Mouse (Mus musculus): ENCODE results near the gene Rbbp6. TPM values are rescaled to one million over a fixed set of nuclear protein-coding genes. Genes with fewer than 3 reads are reported as not detected.

Gene Rbbp6
- polyA plus RNA-seq, 1 experiment from 2014 or later = 18.3 TPM

GRCm38 (mm10) chr7:123004442-123004841 is 39.0 kb downstream of the Rbbp6 start:
- Histone ChIP-seq H3K9ac (replicated peaks; ENCODE audit: low read depth) (no peak overlapping the region), H3K27me3 (replicated peaks; ENCODE audit: insufficient read depth, low read length) (no peaks in the 10 kb centered on the region), H3K4me2 (replicated peaks; ENCODE audit: low read depth, low read length) (no peak overlapping the region), H3K4me3 (ENCODE audit: low read depth, low read length) (no peak overlapping the region), H3K9me3 (ENCODE audit: low read length) (no peaks in the 10 kb centered on the region), H3K4me1 (ENCODE audit: insufficient read depth, low read depth, low read length) (no peaks in the 10 kb centered on the region), H3K27ac (ENCODE audit: low read length) (no peak overlapping the region), H3K36me3 (ENCODE audit: insufficient read depth, low read length) (peaks cover 23% of the 10 kb centered on the region; the same call in 1 of the 2 replicates)
- no peak for TF ChIP-seq CTCF (IDR thresholded peaks at IDR 0.05)
- no peak for TF ChIP-seq EP300 (IDR thresholded peaks at IDR 0.05)
- WGBS = 92% methylated on average over 5 of the region's 5 CpGs
- no peak for DNase-seq (ENCODE audit: low spot score)
- no peak for ATAC-seq

- no peak for ATAC-seq
- TF ChIP-seq CTCF (IDR thresholded peaks at IDR 0.05) (no peak), EP300 (IDR thresholded peaks at IDR 0.05) (no peak)
- H3K36me3 ChIP-seq (ENCODE audit: insufficient read depth, low read length) = peaks cover 16% of the 10 kb centered on the region; the same call in 1 of the 2 replicates
- H3K4me3 ChIP-seq (ENCODE audit: low read depth, low read length) = no peak overlapping the region
- WGBS = 54% methylated on average over 2 of the region's 2 CpGs
- H3K27ac ChIP-seq (ENCODE audit: low read length) = no peak overlapping the region
- no peak for DNase-seq (ENCODE audit: low spot score)
- no peaks in the 10 kb centered on the region for H3K27me3 ChIP-seq (replicated peaks; ENCODE audit: insufficient read depth, low read length)
- no peak overlapping the region for H3K4me2 ChIP-seq (replicated peaks; ENCODE audit: low read depth, low read length)
- no peak overlapping the region for H3K9ac ChIP-seq (replicated peaks; ENCODE audit: low read depth)
- no peaks in the 10 kb centered on the region for H3K4me1 ChIP-seq (ENCODE audit: insufficient read depth, low read depth, low read length)
- no peaks in the 10 kb centered on the region for H3K9me3 ChIP-seq (ENCODE audit: low read length)
Observed at GRCm38 (mm10) chr7:123006251-123006650, 40.8 kb downstream of the Rbbp6 start.

GRCm38 (mm10) chr7:123007743-123008142 is 42.3 kb downstream of the Rbbp6 start:
- Histone ChIP-seq H3K9me3 (ENCODE audit: low read length) (no peaks in the 10 kb centered on the region), H3K4me2 (replicated peaks; ENCODE audit: low read depth, low read length) (no peak overlapping the region), H3K4me3 (ENCODE audit: low read depth, low read length) (no peak overlapping the region), H3K27ac (ENCODE audit: low read length) (no peak overlapping the region), H3K27me3 (replicated peaks; ENCODE audit: insufficient read depth, low read length) (no peaks in the 10 kb centered on the region), H3K9ac (replicated peaks; ENCODE audit: low read depth) (no peak overlapping the region), H3K36me3 (ENCODE audit: insufficient read depth, low read length) (peaks cover 13% of the 10 kb centered on the region; the same call in 1 of the 2 replicates), H3K4me1 (ENCODE audit: insufficient read depth, low read depth, low read length) (no peaks in the 10 kb centered on the region)
- no peak for TF ChIP-seq EP300 (IDR thresholded peaks at IDR 0.05)
- no peak for TF ChIP-seq CTCF (IDR thresholded peaks at IDR 0.05)
- WGBS = 57% methylated on average over 4 of the region's 4 CpGs
- DNase-seq (ENCODE audit: low spot score) = no peak
- no peak for ATAC-seq

- DNase-seq (ENCODE audit: low spot score) (no peak), ATAC-seq (no peak)
- Histone ChIP-seq H3K27ac (ENCODE audit: low read length) (no peak overlapping the region), H3K27me3 (replicated peaks; ENCODE audit: insufficient read depth, low read length) (no peaks in the 10 kb centered on the region), H3K4me2 (replicated peaks; ENCODE audit: low read depth, low read length) (no peak overlapping the region), H3K36me3 (ENCODE audit: insufficient read depth, low read length) (no peaks in the 10 kb centered on the region), H3K9ac (replicated peaks; ENCODE audit: low read depth) (no peak overlapping the region), H3K9me3 (ENCODE audit: low read length) (no peaks in the 10 kb centered on the region), H3K4me3 (ENCODE audit: low read depth, low read length) (no peak overlapping the region), H3K4me1 (ENCODE audit: insufficient read depth, low read depth, low read length) (no peaks in the 10 kb centered on the region)
- TF ChIP-seq EP300 (IDR thresholded peaks at IDR 0.05) (no peak), CTCF (IDR thresholded peaks at IDR 0.05) (no peak)
- 77% methylated on average over 5 of the region's 5 CpGs for WGBS
Observed at GRCm38 (mm10) chr7:123013466-123013865, 48.0 kb downstream of the Rbbp6 start.

- ATAC-seq (no peak), DNase-seq (ENCODE audit: low spot score) (no peak)
- Histone ChIP-seq H3K27ac (ENCODE audit: low read length) (no peak overlapping the region), H3K27me3 (replicated peaks; ENCODE audit: insufficient read depth, low read length) (no peaks in the 10 kb centered on the region), H3K36me3 (ENCODE audit: insufficient read depth, low read length) (no peaks in the 10 kb centered on the region), H3K9me3 (ENCODE audit: low read length) (no peaks in the 10 kb centered on the region), H3K4me3 (ENCODE audit: low read depth, low read length) (no peak overlapping the region), H3K4me2 (replicated peaks; ENCODE audit: low read depth, low read length) (no peak overlapping the region), H3K4me1 (ENCODE audit: insufficient read depth, low read depth, low read length) (no peaks in the 10 kb centered on the region), H3K9ac (replicated peaks; ENCODE audit: low read depth) (no peak overlapping the region)
- no peak for TF ChIP-seq EP300 (IDR thresholded peaks at IDR 0.05)
- TF ChIP-seq CTCF (IDR thresholded peaks at IDR 0.05) = no peak
- WGBS = 51% methylated on average over 7 of the region's 7 CpGs
Observed at GRCm38 (mm10) chr7:123014729-123015128, 49.2 kb downstream of the Rbbp6 start.

- no peaks in the 10 kb centered on the region for H3K27me3 ChIP-seq (replicated peaks; ENCODE audit: insufficient read depth, low read length)
- H3K9ac ChIP-seq (replicated peaks; ENCODE audit: low read depth) = no peak overlapping the region
- ATAC-seq = no peak
- no peak overlapping the region for H3K4me2 ChIP-seq (replicated peaks; ENCODE audit: low read depth, low read length)
- H3K36me3 ChIP-seq (ENCODE audit: insufficient read depth, low read length) = no peaks in the 10 kb centered on the region
- no peak for TF ChIP-seq EP300 (IDR thresholded peaks at IDR 0.05)
- TF ChIP-seq CTCF (IDR thresholded peaks at IDR 0.05) = peak; percentile 84
- H3K4me1 ChIP-seq (ENCODE audit: insufficient read depth, low read depth, low read length) = no peaks in the 10 kb centered on the region
- 28% methylated on average over 3 of the region's 3 CpGs for WGBS
- no peak overlapping the region for H3K27ac ChIP-seq (ENCODE audit: low read length)
- H3K9me3 ChIP-seq (ENCODE audit: low read length) = no peaks in the 10 kb centered on the region
- no peak overlapping the region for H3K4me3 ChIP-seq (ENCODE audit: low read depth, low read length)
- DNase-seq (ENCODE audit: low spot score) = peak; percentile 36
Observed at GRCm38 (mm10) chr7:123017627-123018026, 52.1 kb downstream of the Rbbp6 start.

- Histone ChIP-seq H3K36me3 (ENCODE audit: insufficient read depth, low read length) (no peaks in the 10 kb centered on the region), H3K4me2 (replicated peaks; ENCODE audit: low read depth, low read length) (no peak overlapping the region), H3K9me3 (ENCODE audit: low read length) (no peaks in the 10 kb centered on the region), H3K27ac (ENCODE audit: low read length) (no peak overlapping the region), H3K4me1 (ENCODE audit: insufficient read depth, low read depth, low read length) (no peaks in the 10 kb centered on the region), H3K27me3 (replicated peaks; ENCODE audit: insufficient read depth, low read length) (no peaks in the 10 kb centered on the region), H3K4me3 (ENCODE audit: low read depth, low read length) (no peak overlapping the region), H3K9ac (replicated peaks; ENCODE audit: low read depth) (no peak overlapping the region)
- 41% methylated on average over 9 of the region's 9 CpGs for WGBS
- no peak for DNase-seq (ENCODE audit: low spot score)
- ATAC-seq = no peak
- TF ChIP-seq EP300 (IDR thresholded peaks at IDR 0.05) (no peak), CTCF (IDR thresholded peaks at IDR 0.05) (no peak)
Observed at GRCm38 (mm10) chr7:123025123-123025522, 59.6 kb downstream of the Rbbp6 start.

Data from lung, postnatal 0 days (tissue).